Mouse (Mus musculus) layer of hippocampus, postnatal 14 days (tissue): ENCODE measurements around the gene Eif4e. TPM values are rescaled to one million over a fixed set of nuclear protein-coding genes. Genes with fewer than 3 reads are reported as not detected.
A peak's percentile ranks its signal among the peaks of the same experiment; 100 is the strongest.

Experiments
- DNase-seq, 2 experiments: peaks; one replicate each; pipeline ENCODE4 v3.0.0; 2021 to 2022; ENCODE audit warnings: low spot score in 2 of 2, mixed read lengths in 1 of 2
- long read RNA-seq, 2 experiments: library from polyadenylated mRNA; stranded (forward); transcript quantifications; one replicate each; pipeline ENCODE4 v2.0.0; 2021
- total RNA-seq, 2 experiments: library from RNA; stranded (reverse); gene quantifications; 2 replicates each; pipeline ENCODE4 v1.2.3; 2021

Eif4e gene
- 100 to 1,000 TPM; 151 to 169 TPM for total RNA-seq
- long read RNA-seq, experiment 1, transcript Eif4e-204 (7 exons, 1,421 nt), result major isoform, 93 of 100 reads
- long read RNA-seq, experiment 1, partial matches to known transcripts, result 3 of 100 reads
- long read RNA-seq, experiment 1, other reads (novel, unspliced or antisense), result 4 of 100 reads
- long read RNA-seq, experiment 2, transcript Eif4e-204 (7 exons, 1,421 nt), result major isoform, 146 of 170 reads
- long read RNA-seq, experiment 2, partial matches to known transcripts, result 8 of 170 reads
- long read RNA-seq, experiment 2, other reads (novel, unspliced or antisense), result 15 of 170 reads

DNA sequence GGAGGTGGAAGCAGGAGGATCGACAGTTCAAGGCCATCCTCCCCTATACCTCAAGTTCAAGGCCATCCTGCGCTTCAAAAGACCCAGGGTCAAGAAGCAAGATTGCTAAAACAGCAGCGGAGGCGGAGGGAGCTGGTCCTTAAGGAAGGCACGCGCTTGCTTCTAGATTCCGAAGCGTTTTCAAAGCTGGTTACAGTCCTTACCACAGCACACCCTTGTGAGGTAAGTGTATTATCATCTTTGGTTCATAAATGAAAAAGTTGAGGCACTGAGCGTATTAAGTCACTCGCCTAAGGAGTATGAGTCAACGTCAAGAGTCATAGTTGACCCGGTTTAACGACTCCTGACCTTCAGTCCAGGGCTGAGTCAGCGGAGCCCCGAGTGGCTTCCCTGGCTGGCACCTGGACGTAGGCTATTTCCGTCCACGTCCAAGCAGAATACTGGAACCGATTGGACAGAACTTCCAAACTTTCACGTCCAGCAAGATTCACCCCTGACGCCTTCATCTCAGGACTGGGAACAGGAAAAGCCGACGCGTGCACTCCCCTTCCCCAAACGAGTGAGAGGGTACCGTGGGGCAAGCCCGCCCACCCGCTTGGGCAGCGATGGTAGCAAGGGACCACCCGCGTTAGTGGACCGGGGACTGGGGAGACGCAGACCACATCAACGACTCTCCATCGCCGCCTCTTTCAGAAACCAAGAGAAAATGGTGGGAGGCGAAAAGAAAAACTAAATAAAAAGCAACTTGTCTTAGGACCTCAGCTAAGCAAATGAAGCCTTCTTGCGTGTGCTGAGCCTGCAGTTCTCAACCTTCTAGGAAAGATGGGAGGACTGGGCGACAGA, at the start of gene Eif4e:
Gene Eif4e (plus strand): TSS at position 107 of the 843 bp plus-strand sequence.
- no peak for DNase-seq

DNA sequence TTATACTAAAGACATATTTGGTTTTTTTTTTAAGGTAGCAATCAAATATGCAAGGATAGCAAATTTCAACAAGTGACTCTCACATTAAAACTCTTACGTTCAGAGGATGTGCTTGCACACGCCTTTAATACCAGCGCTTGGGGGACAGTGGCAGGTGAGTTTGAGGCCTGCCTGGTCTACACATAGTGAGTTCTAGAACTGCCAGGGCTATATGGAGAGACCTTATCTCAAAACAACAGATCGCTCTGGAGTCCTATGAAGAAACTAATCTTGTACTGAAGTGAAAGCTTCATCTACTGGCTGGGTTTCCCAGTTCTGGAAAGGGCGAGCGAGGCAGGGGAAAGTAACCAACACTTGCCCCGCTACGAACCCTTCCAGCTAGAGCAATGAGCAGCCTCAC, 46.5 kb upstream of the Eif4e start:
- DNase-seq, result no peak

GRCm38 (mm10) chr3:138481526-138482284, 44.3 kb upstream of the Eif4e start:
- DNase-seq, result no peak

DNA sequence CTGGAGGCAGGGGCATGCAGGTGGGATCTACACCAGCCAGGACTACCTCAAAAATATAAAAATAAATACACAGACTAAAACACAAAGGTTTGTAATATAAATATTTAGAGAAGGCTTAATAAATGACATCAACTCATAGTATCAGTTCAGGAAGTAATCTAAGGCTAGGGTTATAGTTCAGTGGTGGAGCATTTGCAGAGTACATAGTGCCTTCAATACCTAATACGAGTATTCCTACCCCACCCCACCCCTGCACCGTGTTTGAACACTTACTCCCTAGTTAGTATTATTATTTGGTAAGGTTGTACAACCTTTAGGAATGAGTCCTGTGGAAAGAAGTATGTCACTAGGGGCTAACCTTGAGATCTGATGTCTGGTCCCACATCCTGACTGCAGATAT, 42.7 kb upstream of the Eif4e start:
- no peak for DNase-seq

DNA sequence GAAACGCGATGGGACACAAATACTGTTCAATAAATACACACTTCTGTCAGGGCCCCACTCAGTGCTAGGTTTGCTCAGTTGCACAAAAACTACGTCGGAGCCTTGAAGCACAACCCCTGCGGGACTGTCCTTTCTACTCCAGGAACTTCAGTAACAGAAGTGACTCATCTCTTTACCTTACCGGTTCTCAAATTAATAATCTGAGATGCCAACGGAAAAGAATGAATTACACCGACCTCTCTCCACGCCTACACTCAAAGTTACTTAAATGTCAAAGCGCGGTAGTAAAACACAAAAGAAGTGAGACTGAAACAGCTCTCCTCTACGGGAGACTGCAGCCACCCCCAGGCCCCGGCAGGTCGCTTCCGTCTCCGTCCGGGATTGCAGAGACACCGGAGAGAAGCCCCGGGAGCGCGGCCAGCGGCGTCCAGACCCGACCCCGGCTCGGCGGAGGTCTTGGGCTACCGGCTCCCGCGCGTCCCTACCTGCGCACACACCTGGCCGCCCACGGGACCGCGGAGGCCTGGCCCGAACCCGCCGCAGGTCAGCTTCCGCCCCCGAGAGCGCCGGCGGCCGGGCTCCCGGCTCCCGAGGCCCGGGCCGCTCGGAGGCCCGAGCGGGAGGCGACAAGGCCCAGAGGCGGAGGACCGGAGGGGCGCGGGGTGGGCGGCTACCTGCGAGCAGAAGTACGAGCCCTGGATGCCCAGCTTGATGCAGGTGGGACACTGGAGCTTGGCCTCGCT, 37.2 kb upstream of the Eif4e start:
- DNase-seq, result peak in 1 of 2 experiments; percentile 22

GRCm38 (mm10) chr3:138489327-138490033, 36.5 kb upstream of the Eif4e start, which contains the start of gene Metap1:
Gene Metap1 (minus strand): TSS chr3:138489515.
- DNase-seq, result peak; percentile 94

DNA sequence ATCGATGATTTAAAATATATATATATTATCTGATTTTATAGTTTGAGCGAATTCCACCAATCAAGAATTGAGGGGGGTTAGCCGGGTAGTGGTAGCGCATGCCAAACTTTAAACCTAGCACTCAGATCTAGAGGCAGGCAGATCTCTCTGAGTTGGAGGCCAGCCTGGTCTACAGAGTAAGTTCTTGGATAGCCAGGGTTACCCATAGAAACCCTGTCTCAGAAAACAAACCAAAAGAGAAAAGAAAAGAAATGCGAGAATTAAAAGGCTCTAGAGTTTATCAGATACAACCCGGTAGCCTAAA, 36.0 kb upstream of the Eif4e start:
- no peak for DNase-seq

DNA sequence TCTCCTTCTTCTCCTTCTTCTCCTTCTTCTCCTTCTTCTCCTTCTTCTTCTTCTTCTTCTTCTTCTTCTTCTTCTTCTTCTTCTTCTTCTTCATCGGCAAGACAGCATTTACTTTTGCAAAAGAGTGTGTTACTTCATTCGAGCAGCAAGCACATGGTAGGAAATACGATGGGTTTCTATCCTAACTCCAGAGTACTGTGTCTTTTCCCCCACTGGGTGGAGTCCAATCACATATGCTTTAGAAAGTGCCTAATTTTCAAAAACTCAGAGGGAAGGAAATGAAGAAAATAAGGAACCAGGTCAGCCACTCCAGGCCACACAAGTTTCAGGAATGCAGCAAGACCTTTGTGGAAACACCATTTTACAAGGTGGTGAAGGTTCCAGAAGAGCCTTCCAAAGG, 32.3 kb upstream of the Eif4e start:
- no peak for DNase-seq

- no peak for DNase-seq
Measured at GRCm38 (mm10) chr3:138494565-138494964, 31.4 kb upstream of the Eif4e start.

- no peak for DNase-seq
Measured at GRCm38 (mm10) chr3:138495166-138496145, 30.5 kb upstream of the Eif4e start.

DNA sequence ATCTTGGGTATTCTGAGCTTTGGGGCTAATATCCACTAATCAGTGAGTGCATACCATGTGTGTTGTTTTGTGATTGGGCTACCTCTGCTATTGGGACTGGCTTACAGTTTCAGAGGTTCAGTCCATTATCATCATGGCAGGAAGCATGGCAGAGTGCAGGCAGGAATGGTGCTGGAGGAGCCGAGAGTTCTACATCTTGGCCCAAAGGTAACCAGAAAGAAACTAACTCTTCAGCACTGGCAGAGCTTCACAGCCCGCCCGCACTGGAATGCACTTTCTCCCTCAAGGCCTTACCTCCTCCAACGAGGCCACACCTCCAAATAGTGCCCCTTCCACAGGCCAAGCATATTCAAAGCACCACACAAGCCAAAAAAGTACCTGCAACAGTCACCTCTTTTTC, 27.2 kb upstream of the Eif4e start:
- no peak for DNase-seq

- DNase-seq, result no peak
Measured at GRCm38 (mm10) chr3:138499854-138500740, 25.9 kb upstream of the Eif4e start.

DNA sequence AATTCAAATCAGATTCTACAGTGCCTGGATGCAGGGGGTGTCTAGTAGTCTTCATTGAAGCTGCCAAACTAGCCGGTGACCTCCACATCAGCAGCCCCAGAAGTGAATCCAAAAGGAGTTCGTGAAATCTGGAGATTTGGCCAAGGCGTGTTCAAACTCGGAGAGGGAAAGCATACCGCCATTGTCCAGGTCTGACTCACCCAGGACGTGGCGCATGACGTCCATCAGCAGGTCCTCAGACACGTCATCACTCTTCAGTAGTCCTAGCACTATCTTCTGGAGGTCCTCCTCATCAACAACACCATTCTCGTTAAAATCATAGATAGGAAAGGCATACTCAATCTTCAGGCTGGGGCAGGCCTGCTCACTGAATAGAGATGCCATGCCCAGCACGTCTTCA, 22.2 kb upstream of the Eif4e start:
- no peak for DNase-seq

DNA sequence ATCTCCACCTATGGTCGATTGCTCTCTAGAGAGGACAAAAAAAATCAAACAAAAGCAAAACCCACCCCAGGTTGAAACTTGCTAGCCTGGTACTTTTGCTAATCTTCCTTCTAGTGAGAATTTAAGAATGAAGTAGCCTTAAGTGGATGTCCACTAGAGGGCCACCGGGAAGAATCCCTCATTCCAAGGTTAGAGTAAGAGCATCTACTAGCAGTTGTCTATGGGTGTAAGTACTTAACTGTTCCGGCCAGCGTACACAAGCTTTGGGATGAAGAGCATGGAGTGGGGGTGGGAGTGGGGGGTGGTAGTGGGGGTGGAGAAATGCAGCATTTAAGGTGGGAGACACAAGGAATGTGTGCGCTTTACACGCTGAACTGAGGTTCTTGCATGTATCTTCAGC, 19.2 kb upstream of the Eif4e start:
- no peak for DNase-seq

GRCm38 (mm10) chr3:138509581-138509980, 16.4 kb upstream of the Eif4e start:
- DNase-seq, result no peak

- no peak for DNase-seq
Measured at GRCm38 (mm10) chr3:138510471-138510870, 15.5 kb upstream of the Eif4e start.

GRCm38 (mm10) chr3:138513243-138513642, 12.7 kb upstream of the Eif4e start:
- DNase-seq, result no peak

DNA sequence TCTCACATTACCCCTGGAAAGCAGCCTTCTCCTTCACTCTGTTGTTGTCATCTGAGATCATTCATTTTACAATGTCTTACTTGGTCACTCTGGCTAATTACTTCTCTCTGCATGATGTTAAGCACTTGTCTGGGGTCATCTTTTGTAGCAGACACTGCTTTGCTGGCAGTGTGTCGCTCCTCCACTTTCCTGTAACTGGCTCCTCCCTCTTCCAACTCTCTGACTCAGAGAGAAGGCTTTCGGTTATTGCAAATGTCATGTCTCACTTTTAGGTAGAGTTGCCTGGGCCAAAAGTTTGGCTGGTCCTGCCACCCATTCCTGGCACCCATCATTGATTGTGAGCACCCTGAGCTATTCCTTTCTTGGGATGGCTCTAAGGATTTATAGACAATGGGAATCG, 11.2 kb upstream of the Eif4e start:
- no peak for DNase-seq
